Mouse (Mus musculus): ENCODE measurements around the gene Vps52.
A peak's percentile ranks its signal among the peaks of the same experiment; 100 is the strongest.
"Not testable (repeated sequence)": the region's sequence is repeated elsewhere in the genome, so short reads cannot be mapped to it uniquely, and the experiment has no call there.

The Vps52 gene

DNA sequence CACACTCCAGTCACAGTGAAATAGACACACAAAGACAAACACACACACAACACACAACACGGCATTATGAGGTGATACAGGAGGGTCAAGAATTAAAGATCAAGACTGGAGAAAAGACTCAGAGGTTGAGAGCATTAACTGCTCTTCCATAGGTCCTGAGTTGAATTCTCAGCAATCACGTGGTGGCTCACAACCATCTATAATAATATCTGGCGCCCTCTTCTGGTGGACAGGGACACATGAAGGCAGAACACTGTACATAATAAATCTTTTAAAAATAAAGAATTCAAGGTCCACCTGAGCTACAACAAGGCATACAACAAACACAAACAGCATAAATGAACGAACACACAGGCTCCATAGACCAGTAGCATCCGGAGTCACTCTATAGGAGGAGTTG, 13.3 kb downstream of the Vps52 start:
- peak; percentile 83 for DNase-seq

DNA sequence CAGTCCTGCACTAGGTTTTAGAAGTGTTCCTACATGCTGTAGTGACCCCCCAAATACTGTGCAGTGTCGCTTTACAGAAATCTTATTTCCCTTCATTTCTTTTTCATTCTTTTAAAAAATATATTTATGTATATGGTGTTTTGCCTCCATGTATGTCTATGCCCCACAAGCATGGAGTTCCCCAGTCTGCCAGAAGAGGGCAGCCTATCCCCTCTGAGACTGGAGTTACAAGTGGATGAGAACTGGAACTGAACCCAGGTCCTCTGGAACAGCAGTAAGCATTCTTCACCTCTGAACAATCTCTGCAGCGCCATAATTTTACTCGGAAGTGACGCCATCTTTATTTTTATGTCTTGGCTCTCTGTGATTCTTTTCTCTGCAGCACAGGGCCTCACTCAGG, 13.8 kb downstream of the Vps52 start:
- peak; percentile 33 for DNase-seq

DNA sequence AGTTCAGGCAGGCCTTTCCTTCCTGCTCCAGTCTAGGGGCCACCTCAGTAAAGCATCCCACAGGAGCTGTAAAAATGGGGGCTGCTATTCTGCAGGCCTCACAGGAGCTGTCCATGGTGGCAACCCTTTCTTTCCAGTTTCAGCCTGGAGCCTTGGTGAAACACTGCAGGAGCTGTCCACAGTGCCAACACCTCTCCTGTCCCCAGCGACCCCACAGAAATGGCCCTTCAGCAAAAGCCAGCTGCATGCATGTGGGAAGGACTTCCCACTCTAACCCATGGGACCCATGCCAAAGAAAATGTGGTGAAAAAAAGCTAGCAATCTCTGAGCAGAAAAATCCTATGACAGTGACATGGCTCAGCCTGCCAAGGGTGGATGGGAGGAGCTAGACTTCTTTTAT, 17.1 kb downstream of the Vps52 start:
- DNase-seq: no peak

DNA sequence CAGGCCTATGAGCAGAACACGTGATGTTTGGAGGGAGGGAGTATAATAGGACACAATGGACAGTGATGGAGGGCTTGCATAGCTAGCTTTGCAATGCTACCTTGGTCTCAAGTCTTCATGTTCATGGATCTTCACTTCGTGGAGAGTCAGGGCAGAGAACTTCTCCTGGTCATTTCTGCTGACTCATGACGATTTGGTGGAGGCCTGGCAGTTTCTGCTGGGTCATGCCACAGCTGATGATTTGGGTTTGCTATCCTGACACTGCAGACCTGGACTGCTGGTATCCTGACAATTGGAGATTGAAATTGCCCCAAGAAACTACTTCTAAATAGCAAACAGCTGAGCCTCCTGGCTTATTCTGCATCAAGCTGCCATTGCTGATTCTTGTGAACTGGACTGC, 18.0 kb downstream of the Vps52 start:
- DNase-seq: no peak

DNA sequence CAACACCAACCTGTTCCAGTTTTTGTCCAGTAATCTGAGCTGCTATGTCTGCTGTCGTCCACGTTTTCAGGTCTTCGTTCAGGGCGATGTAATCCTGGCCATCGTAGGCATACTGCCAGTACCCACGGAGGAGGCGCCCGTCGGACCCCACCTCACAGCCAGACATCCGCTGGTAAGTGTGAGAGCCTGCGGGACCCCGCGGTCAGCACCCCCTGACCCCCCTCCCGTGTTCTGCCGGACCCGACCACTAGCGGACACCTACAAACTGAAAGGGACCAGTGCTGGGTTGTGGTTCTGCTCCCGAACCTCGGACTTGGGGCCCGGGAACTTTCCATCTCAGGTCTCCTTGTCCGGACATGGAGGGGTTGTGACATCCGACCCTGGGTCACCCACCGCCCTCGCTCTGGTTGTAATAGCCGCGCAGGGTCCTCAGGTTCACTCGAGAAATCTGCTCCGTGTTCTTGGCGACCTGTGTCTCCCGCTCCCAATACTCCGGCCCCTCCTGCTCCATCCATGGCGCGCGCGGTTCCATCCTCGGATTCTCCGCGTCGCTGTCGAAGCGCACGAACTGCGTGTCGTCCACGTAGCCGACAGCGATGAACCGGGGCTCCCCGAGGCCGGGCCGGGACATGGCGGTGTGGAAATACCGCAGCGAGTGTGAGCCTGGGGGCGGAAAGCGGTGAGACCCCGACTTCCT, 22.4 kb downstream of the Vps52 start:
- DNase-seq: no peak

DNA sequence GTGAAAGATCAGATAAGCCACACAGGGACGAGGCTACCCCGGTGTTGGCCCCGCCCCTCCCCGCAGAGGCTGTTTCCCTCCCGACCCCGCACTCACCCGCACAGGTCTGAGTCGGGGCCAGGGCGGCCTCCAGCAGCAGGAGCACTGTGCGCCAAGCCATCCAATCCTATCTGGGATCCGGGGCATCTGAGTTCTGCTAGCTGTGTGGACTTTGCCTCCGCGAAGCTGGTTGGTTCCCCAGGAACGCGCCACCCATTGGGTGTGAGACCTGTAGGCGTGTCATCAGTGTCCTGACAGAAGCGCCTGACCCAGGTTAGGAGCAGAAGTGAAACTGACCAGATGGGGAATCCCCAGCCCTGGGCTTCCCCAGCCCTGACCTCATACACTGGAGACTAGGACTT, 23.0 kb downstream of the Vps52 start:
- peak; percentile 94 for DNase-seq

DNA sequence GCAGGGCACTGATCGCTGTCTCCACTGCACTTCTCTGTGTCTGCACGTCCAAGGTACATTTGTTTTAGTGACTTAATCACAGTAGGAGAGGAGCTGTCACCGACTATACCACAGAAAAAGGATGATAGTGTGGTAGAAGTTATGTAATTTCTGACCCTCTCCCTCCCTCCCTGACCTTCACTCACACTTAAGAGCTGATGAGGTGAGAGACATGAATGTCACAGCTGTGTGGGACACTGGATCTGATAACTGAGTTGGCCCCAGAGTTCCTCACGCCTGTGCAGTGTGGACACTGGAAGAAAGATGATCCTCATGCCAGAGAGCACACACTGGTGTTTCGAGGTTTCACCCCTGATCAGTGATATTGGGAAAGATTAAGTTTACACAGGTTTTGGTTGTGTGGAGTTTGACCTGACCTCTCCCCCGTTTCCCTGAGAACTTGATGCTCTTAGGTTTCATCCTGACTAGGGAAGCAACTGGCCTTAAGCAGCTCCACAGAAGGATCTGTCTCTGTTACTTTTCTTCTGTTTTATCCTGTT, 24.0 kb downstream of the Vps52 start:
- DNase-seq: no peak

DNA sequence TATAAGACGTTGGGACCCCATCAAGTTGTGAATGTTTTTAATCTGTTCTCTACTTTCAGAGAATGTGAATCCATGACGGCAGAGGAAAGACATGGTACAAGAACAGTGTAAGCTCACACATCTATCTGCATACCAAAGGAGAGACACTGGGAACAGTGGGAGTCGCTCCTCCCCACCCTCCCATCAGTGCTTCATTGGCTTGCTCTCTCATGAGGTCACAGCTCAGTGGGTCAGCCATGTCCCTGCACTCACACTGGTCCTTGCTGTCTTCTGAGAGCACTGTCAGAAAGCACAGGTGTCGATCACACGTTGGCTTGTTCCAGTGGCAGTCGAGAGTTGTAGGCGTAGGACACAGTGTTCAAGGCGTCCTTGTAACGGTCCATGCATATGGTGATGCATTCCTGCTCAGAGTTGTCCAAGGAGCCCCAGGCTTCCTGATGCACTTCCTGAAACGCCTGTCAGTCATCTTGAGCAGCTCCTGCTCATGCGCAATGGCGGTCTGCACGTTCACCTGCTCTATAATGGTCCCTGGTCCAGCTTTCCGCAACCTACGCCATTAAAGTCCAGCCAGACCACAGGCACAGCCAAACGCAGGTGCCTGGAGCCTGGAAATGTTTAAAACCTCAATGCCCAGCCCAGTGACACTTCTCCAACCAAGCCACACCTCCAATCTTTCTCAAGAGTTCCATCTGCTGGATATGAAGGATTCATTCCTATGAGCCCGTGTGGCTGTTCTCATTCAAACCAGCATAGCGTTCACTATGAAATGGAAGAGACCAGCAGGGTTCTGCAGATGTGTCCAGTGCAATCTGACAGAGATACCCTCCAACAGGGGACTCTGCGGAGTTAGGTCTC, 24.8 kb downstream of the Vps52 start:
- no peak for DNase-seq

DNA sequence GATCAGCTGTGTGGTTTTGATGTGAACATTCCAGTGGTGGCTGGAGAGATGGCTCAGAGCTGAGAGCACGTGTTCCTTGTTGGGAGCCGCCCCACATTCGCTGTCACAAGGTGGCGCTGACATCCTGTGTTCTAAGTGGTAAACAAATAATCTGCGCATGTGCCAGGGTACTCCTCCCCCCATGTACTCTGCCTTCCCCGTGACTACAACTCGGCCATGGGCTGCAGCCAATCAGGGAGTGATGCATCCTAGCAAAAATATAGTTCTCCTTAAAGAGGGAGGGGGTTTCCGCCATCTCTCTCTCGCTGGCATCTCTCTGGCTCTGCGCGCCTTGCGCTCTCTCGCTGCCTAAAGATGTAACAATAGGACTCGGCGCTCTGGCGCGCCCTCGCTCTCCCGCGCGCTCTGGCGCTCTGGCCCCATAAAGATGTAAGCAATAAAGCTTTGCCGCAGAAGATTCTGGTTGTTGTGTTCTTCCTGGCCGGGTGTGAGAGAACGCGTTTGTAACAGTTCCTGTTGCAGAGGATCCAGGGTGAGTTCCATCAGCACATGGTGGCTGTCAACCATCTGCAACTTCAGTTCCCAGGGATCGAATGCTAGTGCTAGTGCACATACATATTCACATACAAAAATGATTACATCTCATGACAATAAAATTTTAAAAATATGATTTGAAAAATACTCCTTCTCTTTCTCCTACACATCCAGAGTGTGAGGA, 25.7 kb downstream of the Vps52 start:
- peak; percentile 97 for DNase-seq

DNA sequence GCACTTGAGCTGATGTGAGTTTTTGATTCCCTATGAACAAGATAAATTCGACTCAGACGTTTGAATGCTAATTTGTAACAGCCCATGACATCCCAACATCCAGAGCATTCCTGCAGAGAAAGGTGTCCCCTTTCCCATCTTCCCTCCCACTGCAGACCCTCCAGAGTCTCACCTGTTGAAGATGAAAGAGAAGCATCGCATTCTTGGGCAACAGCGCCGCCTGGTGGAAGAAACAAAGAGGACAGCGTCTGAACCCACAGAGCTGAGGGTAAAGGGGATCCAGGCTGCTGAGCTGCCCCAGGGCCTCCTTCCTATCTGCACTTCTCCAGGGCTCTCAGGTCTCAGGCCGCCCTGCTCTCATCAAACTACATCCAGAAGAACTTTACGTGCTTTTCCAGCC, 26.5 kb downstream of the Vps52 start:
- peak; percentile 77 for DNase-seq

DNA sequence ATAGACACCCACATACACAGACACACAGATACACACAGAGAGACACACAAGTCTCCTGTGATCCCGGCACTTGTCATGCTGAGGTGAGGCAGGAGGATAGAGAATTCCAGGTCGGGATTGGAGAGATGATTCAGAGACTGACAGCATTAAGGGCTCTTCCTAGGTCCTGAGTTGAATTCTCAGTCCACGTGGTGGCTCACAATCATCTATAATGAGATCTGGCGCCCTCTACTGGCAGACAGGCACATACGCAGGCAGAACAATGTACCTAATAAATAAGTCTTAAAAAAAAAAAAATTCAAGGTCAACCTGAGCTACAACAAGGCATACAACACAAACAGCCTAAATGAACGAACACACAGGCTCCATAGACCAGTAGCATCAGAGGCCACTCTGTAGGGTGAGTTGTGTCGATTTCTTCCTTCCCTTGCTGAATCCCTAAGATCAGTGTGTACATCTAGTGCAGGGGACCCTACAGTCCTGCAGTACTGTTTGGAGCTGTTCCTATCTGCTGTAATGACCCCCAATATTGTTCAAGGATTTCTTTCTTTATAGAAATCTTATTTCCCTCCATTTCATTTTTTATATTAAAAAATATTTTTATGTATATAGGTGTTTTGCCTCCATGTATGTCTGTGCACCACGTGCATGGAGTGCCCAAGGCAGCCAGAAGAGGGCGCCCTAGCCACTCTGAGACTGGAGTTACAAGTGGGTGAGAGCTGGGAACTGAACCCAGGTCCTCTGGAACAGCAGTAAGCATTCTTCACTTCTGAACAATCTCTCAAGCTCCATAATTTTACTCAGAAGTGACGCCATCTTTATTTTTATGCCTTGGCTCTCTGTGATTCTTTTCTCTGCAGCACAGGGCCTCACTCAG, 36.4 kb downstream of the Vps52 start:
- peak; percentile 80 for DNase-seq

DNA sequence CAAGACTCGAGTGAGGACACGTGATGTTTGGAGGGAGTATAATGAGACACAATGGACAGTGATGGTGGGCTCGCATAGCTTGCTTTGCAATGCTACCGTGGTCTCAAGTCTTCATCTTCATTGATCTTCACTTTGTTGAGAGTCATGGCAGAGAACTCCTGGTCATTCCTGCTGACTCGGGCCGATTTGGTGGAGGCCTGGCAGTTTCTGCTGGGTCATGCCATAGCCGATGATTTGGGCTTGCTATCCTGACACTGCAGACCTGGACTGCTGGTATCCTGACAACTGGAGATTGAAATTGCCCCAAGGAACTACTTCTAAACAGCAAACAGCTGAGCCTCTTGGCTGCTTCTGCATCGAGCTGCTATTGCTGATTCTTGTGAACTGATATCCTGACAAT, 39.3 kb downstream of the Vps52 start:
- DNase-seq: no peak

DNA sequence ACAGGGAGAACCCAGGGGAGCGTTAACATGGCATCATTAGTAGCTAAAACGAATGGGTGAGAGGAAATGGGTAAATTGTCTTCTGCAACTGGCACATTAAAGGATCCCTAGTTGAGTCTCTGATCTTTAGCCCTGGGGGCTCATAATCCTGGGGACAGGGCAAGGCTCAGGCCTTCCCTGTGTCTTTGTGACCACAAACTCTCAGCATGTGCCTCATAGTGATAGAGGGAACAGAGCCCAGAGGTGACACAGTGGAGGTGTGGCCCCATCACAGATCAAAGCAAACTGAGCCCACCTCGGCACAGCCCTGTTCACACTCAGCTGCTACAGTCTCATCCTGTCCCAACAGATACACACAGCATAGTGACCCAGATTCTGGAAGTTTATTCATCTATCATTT, 40.0 kb downstream of the Vps52 start:
- no peak for DNase-seq

DNA sequence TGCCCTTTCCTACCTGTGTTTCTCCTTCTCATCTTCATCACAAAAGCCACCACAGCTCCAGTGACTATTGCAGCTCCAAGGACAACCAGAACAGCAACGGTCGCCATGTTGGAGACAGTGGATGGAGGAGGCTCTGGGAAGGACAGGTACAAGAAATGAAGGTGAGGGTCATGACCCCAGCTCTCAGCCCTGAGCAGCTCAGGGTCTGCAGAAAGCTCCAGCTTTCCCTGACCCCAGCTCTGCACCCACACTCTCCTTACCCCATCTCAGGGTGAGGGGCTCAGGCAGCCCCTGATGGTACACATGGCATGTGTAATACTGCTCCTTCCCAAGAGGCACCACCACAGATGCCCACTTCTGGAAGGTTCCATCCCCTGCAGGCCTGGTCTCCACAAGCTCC, 41.4 kb downstream of the Vps52 start:
- DNase-seq: not testable (repeated sequence)

DNA sequence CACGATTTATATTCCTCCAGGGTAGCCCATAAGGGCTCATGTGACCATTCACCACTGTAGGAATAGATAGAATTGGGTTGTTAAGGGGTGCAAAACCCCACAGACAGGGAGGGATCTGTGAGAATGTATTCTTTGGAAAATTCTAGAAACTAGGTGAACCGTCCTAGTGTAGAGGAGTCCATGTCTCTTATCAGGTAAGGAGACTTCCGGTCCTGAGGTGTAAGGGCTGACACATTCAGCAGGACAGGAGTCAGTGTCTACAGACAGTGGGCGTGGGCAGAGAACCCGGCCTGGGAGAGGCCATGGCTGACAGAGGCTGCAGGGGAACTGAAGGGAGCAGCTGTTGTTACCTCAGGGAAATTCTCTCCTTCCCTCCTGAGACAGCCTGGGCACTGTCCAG, 43.1 kb downstream of the Vps52 start:
- DNase-seq: not testable (repeated sequence)

DNA sequence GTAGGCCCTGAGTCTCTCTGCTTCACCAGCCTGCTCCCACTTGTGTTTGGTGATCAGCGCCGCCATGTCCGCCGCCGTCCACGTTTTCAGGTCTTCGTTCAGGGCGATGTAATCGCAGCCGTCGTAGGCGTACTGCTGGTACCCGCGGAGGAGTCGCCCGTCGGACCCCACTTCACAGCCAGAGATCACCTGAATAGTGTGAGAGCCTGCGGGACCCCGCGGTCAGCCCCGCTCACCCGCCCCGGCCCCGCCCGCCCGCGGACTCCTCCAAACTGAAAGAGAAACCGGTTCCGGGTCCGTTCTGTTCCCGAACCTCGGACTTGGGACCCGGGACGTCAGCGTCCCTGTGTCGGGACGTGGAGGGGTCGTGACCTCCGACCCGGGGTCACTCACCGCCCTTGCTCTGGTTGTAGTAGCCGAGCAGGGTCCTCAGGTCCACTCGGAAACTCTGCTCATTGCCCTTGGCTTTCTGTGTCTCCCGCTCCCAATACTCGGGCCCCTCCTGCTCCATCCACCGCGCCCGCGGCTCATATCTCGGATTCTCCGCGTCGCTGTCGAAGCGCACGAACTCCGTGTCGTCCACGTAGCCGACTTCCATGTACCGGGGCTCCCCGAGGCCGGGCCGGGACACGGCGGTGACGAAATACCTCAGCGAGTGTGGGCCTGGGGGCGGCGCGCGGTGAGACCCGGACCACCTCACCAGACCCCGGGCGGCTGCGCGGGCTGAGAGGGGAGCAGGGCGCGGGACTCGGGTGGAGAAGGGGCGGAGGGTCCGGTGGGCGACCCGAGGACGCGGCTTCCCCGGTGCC, 43.9 kb downstream of the Vps52 start:
- DNase-seq: peak; percentile 53

DNA sequence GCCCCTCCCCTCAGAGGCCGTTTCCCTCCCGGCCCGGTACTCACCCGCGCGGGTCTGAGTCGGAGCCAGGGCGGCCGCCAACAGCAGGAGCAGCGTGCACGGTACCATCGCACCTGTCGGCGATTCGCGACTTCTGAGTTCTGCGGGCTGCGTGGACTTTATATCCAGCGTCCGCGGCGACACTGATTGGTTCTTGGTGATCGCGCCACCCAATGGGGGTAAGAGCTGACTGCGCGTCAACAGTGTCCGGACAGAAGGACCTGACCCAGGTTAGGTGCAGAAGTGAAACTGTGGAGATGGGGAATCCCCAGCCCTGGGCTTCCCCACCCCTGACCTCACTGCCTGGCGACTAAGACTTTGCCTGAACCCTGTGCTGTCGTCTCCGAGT, 44.5 kb downstream of the Vps52 start, which contains the start of gene H2-K1:
Gene H2-K1 (minus strand): TSS at position 198 of the 388 bp plus-strand sequence.
- DNase-seq: peak; percentile 98

DNA sequence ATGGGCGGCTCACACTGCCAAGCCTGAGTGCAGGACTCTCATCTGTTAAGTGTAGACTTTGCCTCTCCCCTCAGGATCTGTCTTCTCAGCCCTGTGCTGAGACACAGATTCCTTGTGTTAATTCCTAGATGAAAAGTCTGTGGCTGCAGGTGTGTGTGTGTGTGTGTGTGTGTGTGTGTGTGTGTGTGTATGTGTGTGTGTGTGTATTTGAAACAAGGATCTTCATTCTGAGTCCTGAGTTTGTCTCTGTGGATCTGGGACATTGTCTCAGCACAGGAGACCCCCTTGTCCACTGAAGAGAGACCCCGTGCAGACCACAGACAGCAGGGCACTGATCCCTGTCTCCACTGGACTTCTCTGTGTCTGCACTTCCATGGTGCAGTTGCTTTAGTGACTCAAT, 45.2 kb downstream of the Vps52 start:
- DNase-seq: not testable (repeated sequence)

DNA sequence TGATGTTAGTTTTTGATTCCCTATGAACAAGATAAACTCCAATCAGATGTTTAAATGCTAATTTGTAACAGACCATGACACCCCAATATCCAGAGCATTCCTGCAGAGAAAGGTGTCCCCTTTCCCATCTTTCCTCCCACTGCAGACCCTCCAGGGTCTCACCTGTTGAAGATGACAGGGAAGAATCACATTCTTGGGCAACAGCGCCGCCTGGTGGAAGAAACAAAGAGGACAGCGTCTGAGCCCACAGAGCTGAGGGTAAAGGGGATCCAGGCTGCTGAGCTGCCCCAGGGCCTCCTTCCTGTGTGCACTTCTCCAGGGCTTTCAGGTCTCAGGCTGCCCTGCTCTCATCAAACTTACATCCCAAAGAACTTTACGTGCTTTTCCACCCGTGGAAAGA, 47.8 kb downstream of the Vps52 start:
- DNase-seq: peak; percentile 57

DNA sequence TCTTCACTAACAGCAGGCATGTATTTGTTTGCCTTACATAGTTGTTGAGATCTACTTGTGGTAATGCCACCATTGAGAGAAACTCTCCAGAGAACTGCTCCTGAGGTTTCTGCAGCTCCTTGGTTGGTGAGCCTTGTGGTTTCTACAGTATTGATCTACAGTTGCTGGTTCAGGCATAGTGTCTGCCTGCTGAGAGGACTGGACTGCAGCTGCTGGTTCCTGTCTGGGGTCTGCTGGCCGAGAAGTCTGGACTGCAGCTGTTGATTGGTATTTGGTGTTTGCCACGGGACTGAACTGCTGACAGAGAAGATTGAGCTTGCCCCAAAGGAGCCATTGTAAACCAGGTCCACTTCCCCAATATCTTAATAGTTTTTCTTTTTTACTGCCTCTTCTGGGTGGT, 51.0 kb downstream of the Vps52 start:
- DNase-seq: no peak

DNA sequence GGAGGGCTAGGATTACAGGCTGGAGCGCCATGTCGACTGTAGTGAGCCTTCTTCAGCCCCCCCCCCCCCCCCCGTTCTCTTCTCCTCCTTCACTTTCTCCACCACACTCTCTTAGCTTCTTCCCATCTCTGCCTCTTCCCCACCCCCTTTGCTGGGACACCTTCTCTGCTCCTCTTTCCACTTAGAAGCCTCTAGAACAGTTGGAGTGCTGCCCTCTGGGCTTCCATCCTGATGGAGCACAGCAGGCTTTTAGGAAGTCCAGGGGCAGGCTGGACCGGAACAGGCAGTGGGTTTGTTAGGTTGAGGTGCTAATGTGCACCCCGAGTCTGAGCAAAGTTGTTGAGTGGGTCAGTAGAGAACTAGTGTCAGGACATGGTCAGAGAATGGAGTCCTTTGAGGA, 54.5 kb downstream of the Vps52 start:
- no peak for DNase-seq

Data from lung, postnatal 36 days (tissue).